Mouse (Mus musculus) spleen, adult 2 months (tissue): Measurements from ENCODE around the gene Snrk.

ENCODE experiments used
- CTCF ChIP-seq: fragments of 200-500 bp; IDR thresholded peaks from 2 replicates; pipeline ENCODE4 v1.5.1; 2011; ENCODE audit warnings: mild to moderate bottlenecking, inconsistent platforms; ENCODE audit not compliant: insufficient read depth, insufficient read length, insufficient replicate concordance; ENCODE audit errors: extremely low read depth
- POLR2A ChIP-seq: fragments of 200-500 bp; IDR thresholded peaks from 2 replicates; pipeline ENCODE4 v1.6.1; 2011; ENCODE audit warnings: low read depth, low read length, inconsistent platforms

GRCm38 (mm10) chr9:122186643-122187226 lies 69.7 kb downstream of the Snrk start:
- TF ChIP-seq CTCF (no peak), POLR2A (no peak)
